Mouse (Mus musculus) forebrain, embryonic 10.5 days (tissue): ENCODE results near the gene Gm14399. TPM values are rescaled to one million over a fixed set of nuclear protein-coding genes. Genes with fewer than 3 reads are reported as not detected.
A peak's percentile ranks its signal among the peaks of the same experiment; 100 is the strongest.
"Not testable (repeated sequence)": the region's sequence is repeated elsewhere in the genome, so short reads cannot be mapped to it uniquely, and the experiment has no call there.

Source experiments
- DNase-seq: peaks from one replicate; pipeline ENCODE4 v3.0.0-alpha.2; 2017; ENCODE audit warnings: low spot score; ENCODE audit errors: extremely low spot score
- H3K27ac ChIP-seq: fragments of 300-500 bp; sonication (generic); 2 replicates; pipeline ENCODE4 v1.5.1; 2016; ENCODE audit warnings: mild to moderate bottlenecking
- H3K27me3 ChIP-seq: fragments of 300-500 bp; sonication (generic); 2 replicates; pipeline ENCODE4 v1.6.1; 2016; ENCODE audit warnings: mild to moderate bottlenecking; ENCODE audit not compliant: poor library complexity, severe bottlenecking
- H3K36me3 ChIP-seq: fragments of 300-500 bp; sonication (generic); replicated peaks from 2 replicates; pipeline ENCODE4 v1.6.1; 2016; ENCODE audit warnings: mild to moderate bottlenecking, moderate library complexity
- H3K4me1 ChIP-seq: fragments of 300-500 bp; sonication (generic); 2 replicates; pipeline ENCODE4 v1.6.1; 2016
- H3K4me3 ChIP-seq: fragments of 300-500 bp; sonication (generic); 2 replicates; pipeline ENCODE4 v1.5.1; 2016; ENCODE audit warnings: mild to moderate bottlenecking, moderate library complexity
- H3K9me3 ChIP-seq: fragments of 300-500 bp; sonication (generic); 2 replicates; pipeline ENCODE4 v1.6.1; 2016; ENCODE audit warnings: mild to moderate bottlenecking, moderate library complexity
- WGBS: fragments of 180-500 bp; shearing (Covaris S2); methylation state at CpG from one replicate; pipeline ENCODE4 v1.1.7; 2016; 5-methylcytosine and 5-hydroxymethylcytosine counted together
- polyA plus RNA-seq: library from polyadenylated mRNA; unstranded; fragments of >200 nt; fragmentation: Nextera tagmentation; extraction: Ambion mirVana; gene quantifications from 2 replicates; pipeline ENCODE4 v1.2.1, GENCODE M21; 2016

Gene Gm14399
- 7.4 and 10.0 TPM in 2 replicates for polyA plus RNA-seq

- not testable (repeated sequence) for H3K9me3 ChIP-seq, DNase-seq, H3K4me1 ChIP-seq, H3K27me3 ChIP-seq, H3K36me3 ChIP-seq
- peak within 1 kb of the TSS; percentile 53 for H3K4me3 ChIP-seq
- WGBS = 4% methylated on average over 1 of the region's 2 CpGs
- H3K27ac ChIP-seq = peak within 1 kb of the TSS; percentile 63; the same call in 1 of the 2 replicates
Observed at GRCm38 (mm10) chr2:175141993-175142295, at the start of gene Gm14399. Gm14399 (minus strand) TSS chr2:175142012.

GRCm38 (mm10) chr2:175179008-175179407, 37.2 kb upstream of the Gm14399 start:
- WGBS = 41% methylated on average over 1 of the region's 1 CpGs
- H3K9me3 ChIP-seq, H3K36me3 ChIP-seq, H3K4me1 ChIP-seq, H3K4me3 ChIP-seq, H3K27me3 ChIP-seq, H3K27ac ChIP-seq, DNase-seq: not testable (repeated sequence)

- H3K27ac ChIP-seq = no peak overlapping the region
- WGBS = 85% methylated on average over 6 of the region's 6 CpGs
- H3K36me3 ChIP-seq = no peaks in the 10 kb centered on the region
- H3K4me3 ChIP-seq = no peak overlapping the region
- no peaks in the 10 kb centered on the region for H3K27me3 ChIP-seq
- no peak for DNase-seq
- H3K4me1 ChIP-seq = no peaks in the 10 kb centered on the region
- no peaks in the 10 kb centered on the region; the same call in 1 of the 2 replicates for H3K9me3 ChIP-seq
Observed at GRCm38 (mm10) chr2:175176312-175176711, 34.5 kb upstream of the Gm14399 start.

GRCm38 (mm10) chr2:175175401-175176180, 33.8 kb upstream of the Gm14399 start, which contains the start of gene Gm14443:
Gm14443 (minus strand) TSS chr2:175175871.
- 81% methylated on average over 12 of the region's 12 CpGs for WGBS
- H3K9me3 ChIP-seq, H3K27me3 ChIP-seq, DNase-seq, H3K36me3 ChIP-seq, H3K4me1 ChIP-seq, H3K4me3 ChIP-seq, H3K27ac ChIP-seq: not testable (repeated sequence)

GRCm38 (mm10) chr2:175174058-175174457, 32.2 kb upstream of the Gm14399 start:
- not testable (repeated sequence) for H3K27ac ChIP-seq, DNase-seq, H3K4me3 ChIP-seq, H3K27me3 ChIP-seq, H3K36me3 ChIP-seq, H3K9me3 ChIP-seq, H3K4me1 ChIP-seq
- WGBS = 96% methylated on average over 2 of the region's 2 CpGs

- 81% methylated on average over 3 of the region's 3 CpGs for WGBS
- H3K36me3 ChIP-seq, H3K27ac ChIP-seq, H3K4me3 ChIP-seq, H3K9me3 ChIP-seq, H3K27me3 ChIP-seq, H3K4me1 ChIP-seq, DNase-seq: not testable (repeated sequence)
Observed at GRCm38 (mm10) chr2:175172906-175173595, 31.2 kb upstream of the Gm14399 start.

- H3K27ac ChIP-seq = no peak overlapping the region
- H3K4me1 ChIP-seq = no peaks in the 10 kb centered on the region
- peaks cover 4% of the 10 kb centered on the region; the same call in 1 of the 2 replicates for H3K9me3 ChIP-seq
- 89% methylated on average over 3 of the region's 3 CpGs for WGBS
- no peaks in the 10 kb centered on the region for H3K27me3 ChIP-seq
- no peak overlapping the region for H3K4me3 ChIP-seq
- no peak for DNase-seq
- no peaks in the 10 kb centered on the region for H3K36me3 ChIP-seq
Observed at GRCm38 (mm10) chr2:175172123-175172522, 30.3 kb upstream of the Gm14399 start.

- H3K27me3 ChIP-seq, H3K36me3 ChIP-seq, H3K4me3 ChIP-seq, H3K4me1 ChIP-seq, DNase-seq, H3K27ac ChIP-seq: not testable (repeated sequence)
- WGBS = 87% methylated on average over 2 of the region's 2 CpGs
- peaks cover 19% of the 10 kb centered on the region; the same call in 1 of the 2 replicates for H3K9me3 ChIP-seq
Observed at GRCm38 (mm10) chr2:175166870-175167269, 25.1 kb upstream of the Gm14399 start.

GRCm38 (mm10) chr2:175165110-175165509, 23.3 kb upstream of the Gm14399 start:
- not testable (repeated sequence) for H3K27me3 ChIP-seq, H3K4me1 ChIP-seq, H3K36me3 ChIP-seq, H3K27ac ChIP-seq, H3K4me3 ChIP-seq, DNase-seq
- 95% methylated on average over 12 of the region's 12 CpGs for WGBS
- H3K9me3 ChIP-seq = peaks cover 22% of the 10 kb centered on the region; the same call in 1 of the 2 replicates

- not testable (repeated sequence) for DNase-seq, H3K27ac ChIP-seq, H3K27me3 ChIP-seq, H3K4me1 ChIP-seq, H3K36me3 ChIP-seq, H3K4me3 ChIP-seq
- H3K9me3 ChIP-seq = peaks cover 35% of the 10 kb centered on the region
- 96% methylated on average over 4 of the region's 4 CpGs for WGBS
Observed at GRCm38 (mm10) chr2:175161438-175161837, 19.6 kb upstream of the Gm14399 start.

- WGBS = 82% methylated on average over 3 of the region's 3 CpGs
- peaks cover 42% of the 10 kb centered on the region for H3K9me3 ChIP-seq
- H3K27me3 ChIP-seq = no peaks in the 10 kb centered on the region
- no peak overlapping the region for H3K4me3 ChIP-seq
- H3K36me3 ChIP-seq = no peaks in the 10 kb centered on the region
- H3K4me1 ChIP-seq = no peaks in the 10 kb centered on the region
- DNase-seq = no peak
- H3K27ac ChIP-seq = no peak overlapping the region
Observed at GRCm38 (mm10) chr2:175158642-175159041, 16.8 kb upstream of the Gm14399 start.

GRCm38 (mm10) chr2:175156696-175157095, 14.9 kb upstream of the Gm14399 start:
- Histone ChIP-seq H3K27me3 (no peaks in the 10 kb centered on the region), H3K4me3 (no peak overlapping the region), H3K9me3 (peaks cover 38% of the 10 kb centered on the region), H3K36me3 (no peaks in the 10 kb centered on the region), H3K4me1 (no peaks in the 10 kb centered on the region), H3K27ac (no peak overlapping the region)
- DNase-seq = no peak
- WGBS = 94% methylated on average over 13 of the region's 13 CpGs
